Mouse (Mus musculus) cortical plate, adult 2 months (tissue): ENCODE measurements around the gene Arfip1.

Experiments
- CTCF ChIP-seq: fragments of 200-500 bp; IDR thresholded peaks from 2 replicates; pipeline ENCODE4 v1.5.1; 2011; ENCODE audit warnings: mild to moderate bottlenecking, control low read depth, low read length; ENCODE audit not compliant: insufficient read depth; ENCODE audit errors: extremely low read depth
- POLR2A ChIP-seq: fragments of 200-500 bp; IDR thresholded peaks from 2 replicates; pipeline ENCODE4 v1.6.1; 2011; ENCODE audit warnings: mild to moderate bottlenecking, low read length, control low read depth; ENCODE audit not compliant: insufficient read depth; ENCODE audit errors: extremely low read depth

DNA sequence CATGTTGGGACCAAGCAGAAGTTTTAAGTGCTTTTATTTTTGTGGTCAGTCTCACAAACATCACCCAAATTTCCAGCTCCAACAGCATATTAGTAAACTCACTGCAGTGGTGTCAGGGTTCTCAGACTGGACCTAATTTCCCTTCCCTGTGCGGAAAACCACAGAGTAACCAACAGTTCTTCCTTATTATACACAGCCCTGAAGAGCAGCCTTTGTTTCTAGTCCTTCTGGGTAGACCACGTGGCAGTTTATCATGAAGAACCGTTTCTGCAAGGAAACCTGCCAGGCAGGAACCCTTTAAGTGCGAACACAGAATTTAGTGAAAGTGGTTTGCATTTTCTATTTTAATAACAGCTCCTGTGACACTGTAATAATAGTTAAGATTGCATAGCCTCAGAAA lies 90.3 kb downstream of the Arfip1 start:
- TF ChIP-seq CTCF (no peak), POLR2A (no peak)
